Mouse (Mus musculus): ENCODE data around the gene Tnfaip2. TPM values are rescaled to one million over a fixed set of nuclear protein-coding genes. Genes with fewer than 3 reads are reported as not detected.
A peak's percentile ranks its signal among the peaks of the same experiment; 100 is the strongest.

The Tnfaip2 gene
- polyA plus RNA-seq, 1 experiment from 2014 or later = 79.5 TPM

GRCm38 (mm10) chr12:111416921-111417779 lies 25.1 kb upstream of the Tnfaip2 start, which contains the start of gene Exoc3l4:
Exoc3l4 (plus strand) TSS chr12:111417017.
- H3K4me1 ChIP-seq (replicated peaks) = peaks cover 46% of the 10 kb centered on the region

GRCm38 (mm10) chr12:111419918-111420317 lies 22.4 kb upstream of the Tnfaip2 start:
- Histone ChIP-seq H3K27ac (replicated peaks) (0 out of 2 replicates have a peak overlapping the region, but pooled peaks have one; percentile 14), H3K9me3 (replicated peaks) (no peaks in the 10 kb centered on the region), H3K9ac (no peak overlapping the region), H3K27me3 (peaks cover 88% of the 10 kb centered on the region), H3K4me3 (replicated peaks) (no peak overlapping the region), H3K4me1 (replicated peaks) (peaks cover 42% of the 10 kb centered on the region), H3K36me3 (replicated peaks) (0 out of 2 replicates have a peak, but pooled peaks cover 4% of the 10 kb centered on the region), H3K4me2 (peak overlapping the region; percentile 43)
- ATAC-seq (ENCODE audit: insufficient read depth) = no peak
- 19% methylated on average over 5 of the region's 5 CpGs for WGBS (ENCODE audit: insufficient replicate concordance)

More at GRCm38 (mm10) chr12:111416921-111417779, 25.1 kb upstream of the Tnfaip2 start, which contains the start of gene Exoc3l4:
- H3K9me3 ChIP-seq (replicated peaks) = no peaks in the 10 kb centered on the region
- 5% methylated on average over 17 of the region's 17 CpGs for WGBS (ENCODE audit: insufficient replicate concordance)
- peak within 1 kb of the TSS; percentile 59 for H3K4me2 ChIP-seq
- H3K4me3 ChIP-seq (replicated peaks) = peak within 1 kb of the TSS; percentile 46
- H3K27me3 ChIP-seq = peaks cover 82% of the 10 kb centered on the region
- no peaks in the 10 kb centered on the region for H3K36me3 ChIP-seq (replicated peaks)
- H3K27ac ChIP-seq (replicated peaks) = peak within 1 kb of the TSS; percentile 73
- H3K9ac ChIP-seq = no peak within 1 kb of the TSS; the same call in 1 of the 2 replicates
- ATAC-seq (ENCODE audit: insufficient read depth) = peak; percentile 63

- H3K9ac ChIP-seq = no peak overlapping the region; the same call in 1 of the 2 replicates
- peak overlapping the region; percentile 62 for H3K27ac ChIP-seq (replicated peaks)
- no peaks in the 10 kb centered on the region for H3K9me3 ChIP-seq (replicated peaks)
- peaks cover 49% of the 10 kb centered on the region for H3K4me1 ChIP-seq (replicated peaks)
- 18% methylated on average over 7 of the region's 7 CpGs for WGBS (ENCODE audit: insufficient replicate concordance)
- peak overlapping the region; percentile 19; the same call in 1 of the 2 replicates for H3K4me3 ChIP-seq (replicated peaks)
- peak; percentile 13; the same call in 1 of the 2 replicates for ATAC-seq (ENCODE audit: insufficient read depth)
- H3K36me3 ChIP-seq (replicated peaks) = 0 out of 2 replicates have a peak, but pooled peaks cover 4% of the 10 kb centered on the region
- peaks cover 97% of the 10 kb centered on the region for H3K27me3 ChIP-seq
- peak overlapping the region; percentile 43 for H3K4me2 ChIP-seq
Observed at GRCm38 (mm10) chr12:111420946-111421709, 21.1 kb upstream of the Tnfaip2 start.

- Histone ChIP-seq H3K27me3 (peaks cover 97% of the 10 kb centered on the region), H3K9ac (no peak overlapping the region), H3K4me3 (replicated peaks) (no peak overlapping the region), H3K36me3 (replicated peaks) (0 out of 2 replicates have a peak, but pooled peaks cover 4% of the 10 kb centered on the region), H3K27ac (replicated peaks) (no peak overlapping the region), H3K4me2 (no peak overlapping the region), H3K9me3 (replicated peaks) (no peaks in the 10 kb centered on the region), H3K4me1 (replicated peaks) (peaks cover 51% of the 10 kb centered on the region)
- WGBS (ENCODE audit: insufficient replicate concordance) = 49% methylated on average over 5 of the region's 5 CpGs
- no peak for ATAC-seq (ENCODE audit: insufficient read depth)
Observed at GRCm38 (mm10) chr12:111422852-111423251, 19.4 kb upstream of the Tnfaip2 start.

GRCm38 (mm10) chr12:111423570-111424129 lies 18.6 kb upstream of the Tnfaip2 start:
- no peak overlapping the region for H3K4me2 ChIP-seq
- WGBS (ENCODE audit: insufficient replicate concordance) = 21% methylated on average over 43 of the region's 43 CpGs
- H3K27me3 ChIP-seq = peaks cover 98% of the 10 kb centered on the region

GRCm38 (mm10) chr12:111424547-111424946 lies 17.7 kb upstream of the Tnfaip2 start:
- Histone ChIP-seq H3K9ac (no peak overlapping the region), H3K27ac (replicated peaks) (no peak overlapping the region), H3K4me1 (replicated peaks) (peaks cover 66% of the 10 kb centered on the region), H3K4me2 (no peak overlapping the region), H3K27me3 (peaks cover 98% of the 10 kb centered on the region), H3K9me3 (replicated peaks) (no peaks in the 10 kb centered on the region), H3K36me3 (replicated peaks) (0 out of 2 replicates have a peak, but pooled peaks cover 4% of the 10 kb centered on the region), H3K4me3 (replicated peaks) (no peak overlapping the region)
- no peak for ATAC-seq (ENCODE audit: insufficient read depth)
- 40% methylated on average over 9 of the region's 9 CpGs for WGBS (ENCODE audit: insufficient replicate concordance)

More at GRCm38 (mm10) chr12:111423570-111424129, 18.6 kb upstream of the Tnfaip2 start:
- Histone ChIP-seq H3K9ac (no peak overlapping the region), H3K27ac (replicated peaks) (no peak overlapping the region), H3K36me3 (replicated peaks) (0 out of 2 replicates have a peak, but pooled peaks cover 4% of the 10 kb centered on the region), H3K4me3 (replicated peaks) (no peak overlapping the region), H3K9me3 (replicated peaks) (no peaks in the 10 kb centered on the region), H3K4me1 (replicated peaks) (peaks cover 59% of the 10 kb centered on the region)
- ATAC-seq (ENCODE audit: insufficient read depth) = no peak

GRCm38 (mm10) chr12:111425258-111425657 lies 17.0 kb upstream of the Tnfaip2 start:
- H3K27ac ChIP-seq (replicated peaks) = no peak overlapping the region
- no peaks in the 10 kb centered on the region for H3K9me3 ChIP-seq (replicated peaks)
- no peak for ATAC-seq (ENCODE audit: insufficient read depth)
- H3K4me1 ChIP-seq (replicated peaks) = peaks cover 66% of the 10 kb centered on the region
- 0 out of 2 replicates have a peak, but pooled peaks cover 4% of the 10 kb centered on the region for H3K36me3 ChIP-seq (replicated peaks)
- WGBS (ENCODE audit: insufficient replicate concordance) = 4% methylated on average over 15 of the region's 15 CpGs
- H3K4me3 ChIP-seq (replicated peaks) = no peak overlapping the region
- no peak overlapping the region for H3K4me2 ChIP-seq
- H3K9ac ChIP-seq = no peak overlapping the region
- H3K27me3 ChIP-seq = peaks cover 98% of the 10 kb centered on the region

- Histone ChIP-seq H3K27me3 (peaks cover 100% of the 10 kb centered on the region), H3K9ac (no peak overlapping the region), H3K9me3 (replicated peaks) (no peaks in the 10 kb centered on the region), H3K36me3 (replicated peaks) (0 out of 2 replicates have a peak, but pooled peaks cover 4% of the 10 kb centered on the region), H3K27ac (replicated peaks) (no peak overlapping the region), H3K4me1 (replicated peaks) (peaks cover 68% of the 10 kb centered on the region), H3K4me3 (replicated peaks) (no peak overlapping the region), H3K4me2 (no peak overlapping the region)
- ATAC-seq (ENCODE audit: insufficient read depth) = peak; percentile 38; the same call in 1 of the 2 replicates
- WGBS (ENCODE audit: insufficient replicate concordance) = 17% methylated on average over 29 of the region's 29 CpGs
Observed at GRCm38 (mm10) chr12:111425789-111426460, 16.3 kb upstream of the Tnfaip2 start.

- 54% methylated on average over 12 of the region's 12 CpGs for WGBS (ENCODE audit: insufficient replicate concordance)
- Histone ChIP-seq H3K4me1 (replicated peaks) (peaks cover 68% of the 10 kb centered on the region), H3K9ac (no peak overlapping the region), H3K27me3 (peaks cover 93% of the 10 kb centered on the region), H3K27ac (replicated peaks) (no peak overlapping the region), H3K4me2 (no peak overlapping the region), H3K9me3 (replicated peaks) (no peaks in the 10 kb centered on the region), H3K4me3 (replicated peaks) (no peak overlapping the region), H3K36me3 (replicated peaks) (0 out of 2 replicates have a peak, but pooled peaks cover 4% of the 10 kb centered on the region)
- ATAC-seq (ENCODE audit: insufficient read depth) = no peak
Observed at GRCm38 (mm10) chr12:111427438-111428113, 14.7 kb upstream of the Tnfaip2 start.

Data from liver, embryonic 15.5 days (tissue).